Comparison of ENCODE assay signal across 8 mouse cellular contexts in genomic region chr9:99568023-99568346, GRCm38 (mm10). TPM values are rescaled to one million over a fixed set of nuclear protein-coding genes. Genes with fewer than 3 reads are reported as not detected.
DNase-seq lines count a peak whose midpoint lies in the region; ATAC-seq lines count a peak whose summit lies in the region.

No protein-coding gene starts in this region.

- H3K9ac ChIP-seq in heart, embryonic 13.5 days, result peak overlapping the region; percentile 89
- H3K9ac ChIP-seq in embryonic facial prominence, embryonic 12.5 days, result peak overlapping the region; percentile 78
- peak overlapping the region; percentile 93 for H3K9ac ChIP-seq in limb, embryonic 13.5 days
- H3K9ac ChIP-seq in neural tube, embryonic 14.5 days (replicated peaks; ENCODE audit: low read depth, low read length), result peak overlapping the region; percentile 91

- no peak for DNase-seq in heart, postnatal 10 days
- peak; percentile 48 for DNase-seq in CD4-positive, CD25-positive, alpha-beta regulatory T cell, adult 2 months (ENCODE audit: low read depth, low spot score)
- DNase-seq in thymus, postnatal 10 days (ENCODE audit: low spot score in 2 of 2), result no peak
- no peak for DNase-seq in layer of hippocampus, postnatal 36 days

- no peak for ATAC-seq in heart, embryonic 13.5 days (ENCODE audit: extremely low read depth, insufficient number of reproducible peaks, low FRiP score, low TSS enrichment)
- ATAC-seq in embryonic facial prominence, embryonic 12.5 days (ENCODE audit: insufficient number of reproducible peaks, insufficient read depth, low FRiP score, low TSS enrichment), result peak; percentile 32; the same call in 1 of the 2 replicates
- peak; percentile 49 for ATAC-seq in limb, embryonic 13.5 days (ENCODE audit: low FRiP score, low read depth)
- peak; percentile 69 for ATAC-seq in neural tube, embryonic 14.5 days (ENCODE audit: low read depth)

- peaks cover 22% of the 10 kb centered on the region for H3K4me1 ChIP-seq in heart, embryonic 13.5 days
- peaks cover 11% of the 10 kb centered on the region for H3K4me1 ChIP-seq in embryonic facial prominence, embryonic 12.5 days
- peaks cover 17% of the 10 kb centered on the region for H3K4me1 ChIP-seq in limb, embryonic 13.5 days
- peaks cover 8% of the 10 kb centered on the region for H3K4me1 ChIP-seq in neural tube, embryonic 14.5 days (ENCODE audit: control insufficient read depth, insufficient read depth, low read length)

- H3K9me3 ChIP-seq in heart, embryonic 13.5 days, result no peaks in the 10 kb centered on the region
- no peaks in the 10 kb centered on the region for H3K9me3 ChIP-seq in embryonic facial prominence, embryonic 12.5 days
- no peaks in the 10 kb centered on the region for H3K9me3 ChIP-seq in limb, embryonic 13.5 days
- no peaks in the 10 kb centered on the region for H3K9me3 ChIP-seq in neural tube, embryonic 14.5 days (ENCODE audit: control insufficient read depth, low read length)

- H3K36me3 ChIP-seq in heart, embryonic 13.5 days, result no peaks in the 10 kb centered on the region
- H3K36me3 ChIP-seq in embryonic facial prominence, embryonic 12.5 days, result no peaks in the 10 kb centered on the region
- no peaks in the 10 kb centered on the region for H3K36me3 ChIP-seq in limb, embryonic 13.5 days
- no peaks in the 10 kb centered on the region for H3K36me3 ChIP-seq in neural tube, embryonic 14.5 days (ENCODE audit: control insufficient read depth, insufficient read depth, low read length)

- H3K27ac ChIP-seq in heart, embryonic 13.5 days (replicated peaks), result peak overlapping the region; percentile 98
- peak overlapping the region; percentile 95 for H3K27ac ChIP-seq in embryonic facial prominence, embryonic 12.5 days
- peak overlapping the region; percentile 96 for H3K27ac ChIP-seq in limb, embryonic 13.5 days
- peak overlapping the region; percentile 94 for H3K27ac ChIP-seq in neural tube, embryonic 14.5 days (ENCODE audit: low read depth, low read length)

- peak overlapping the region; percentile 75 for H3K4me3 ChIP-seq in heart, embryonic 13.5 days
- H3K4me3 ChIP-seq in embryonic facial prominence, embryonic 12.5 days, result peak overlapping the region; percentile 79
- peak overlapping the region; percentile 95 for H3K4me3 ChIP-seq in limb, embryonic 13.5 days
- peak overlapping the region; percentile 89 for H3K4me3 ChIP-seq in neural tube, embryonic 14.5 days (ENCODE audit: low read depth, low read length)

- 2% methylated on average over 15 of the region's 15 CpGs for WGBS in heart, embryonic 13.5 days
- 2% methylated on average over 15 of the region's 15 CpGs for WGBS in embryonic facial prominence, embryonic 12.5 days
- 2% methylated on average over 15 of the region's 15 CpGs for WGBS in limb, embryonic 13.5 days
- under 1% methylated on average over 15 of the region's 15 CpGs for WGBS in neural tube, embryonic 14.5 days

- peak overlapping the region; percentile 95 for H3K4me2 ChIP-seq in heart, embryonic 13.5 days
- peak overlapping the region; percentile 93 for H3K4me2 ChIP-seq in embryonic facial prominence, embryonic 12.5 days (replicated peaks)
- peak overlapping the region; percentile 96 for H3K4me2 ChIP-seq in limb, embryonic 13.5 days (replicated peaks)
- H3K4me2 ChIP-seq in neural tube, embryonic 14.5 days (ENCODE audit: low read depth, low read length), result peak overlapping the region; percentile 82

- no peaks in the 10 kb centered on the region; the same call in 1 of the 2 replicates for H3K27me3 ChIP-seq in heart, embryonic 13.5 days (replicated peaks)
- 0 out of 2 replicates have a peak, but pooled peaks cover 2% of the 10 kb centered on the region for H3K27me3 ChIP-seq in embryonic facial prominence, embryonic 12.5 days
- no peaks in the 10 kb centered on the region; the same call in 1 of the 2 replicates for H3K27me3 ChIP-seq in limb, embryonic 13.5 days
- H3K27me3 ChIP-seq in neural tube, embryonic 14.5 days (ENCODE audit: control insufficient read depth, insufficient read depth, low read length), result no peaks in the 10 kb centered on the region

- intact Hi-C loops in heart, postnatal 10 days (cut with DNase I), result loop anchor here (10.0 kb wide), 1 partner anchor 433 kb away; no protein-coding TSS in a partner anchor

RNA-seq across cellular contexts. Expression of gene Armc8, which starts 0.7 kb away (rescaled TPM):
- 18.0 and 19.4 TPM in 2 replicates for polyA plus RNA-seq in heart, embryonic 13.5 days (2015; fragmentation: Nextera tagmentation; extraction: Ambion mirVana)
- 10 to 100 TPM; 24.2 to 27.6 TPM for total RNA-seq in heart, postnatal 10 days (2021)
- 25.1 and 25.8 TPM in 2 replicates for polyA plus RNA-seq in embryonic facial prominence, embryonic 12.5 days (2016; fragmentation: Nextera tagmentation; extraction: Ambion mirVana)
- polyA plus RNA-seq in limb, embryonic 13.5 days (2015; fragmentation: Nextera tagmentation; extraction: Ambion mirVana), result 21.0 and 23.7 TPM in 2 replicates
- polyA plus RNA-seq in neural tube, embryonic 14.5 days (2014; fragmentation: Nextera tagmentation; extraction: Ambion mirVana), result 86.4 and 88.8 TPM in 2 replicates
- total RNA-seq in layer of hippocampus, postnatal 36 days (2021), result 10 to 100 TPM; 53.1 to 56.7 TPM

RNA-seq across cellular contexts. Expression of gene Dbr1, which starts 7.6 kb away (rescaled TPM):
- polyA plus RNA-seq in heart, embryonic 13.5 days (2015; fragmentation: Nextera tagmentation; extraction: Ambion mirVana), result 16.3 and 17.3 TPM in 2 replicates
- total RNA-seq in heart, postnatal 10 days (2021), result 1 to 10 TPM; 9.0 to 9.5 TPM
- 30.6 and 34.2 TPM in 2 replicates for polyA plus RNA-seq in embryonic facial prominence, embryonic 12.5 days (2016; fragmentation: Nextera tagmentation; extraction: Ambion mirVana)
- 30.1 and 30.8 TPM in 2 replicates for polyA plus RNA-seq in limb, embryonic 13.5 days (2015; fragmentation: Nextera tagmentation; extraction: Ambion mirVana)
- polyA plus RNA-seq in neural tube, embryonic 14.5 days (2014; fragmentation: Nextera tagmentation; extraction: Ambion mirVana), result 22.8 and 23.4 TPM in 2 replicates
- total RNA-seq in layer of hippocampus, postnatal 36 days (2021), result 10 to 100 TPM; 12.6 TPM

RNA-seq across cellular contexts. Expression of gene A4gnt, which starts 44.3 kb away (rescaled TPM):
- not detected in 2 replicates for polyA plus RNA-seq in heart, embryonic 13.5 days (2015; fragmentation: Nextera tagmentation; extraction: Ambion mirVana)
- not detected for total RNA-seq in heart, postnatal 10 days (2021)
- polyA plus RNA-seq in embryonic facial prominence, embryonic 12.5 days (2016; fragmentation: Nextera tagmentation; extraction: Ambion mirVana), result not detected in 2 replicates
- not detected in 2 replicates for polyA plus RNA-seq in limb, embryonic 13.5 days (2015; fragmentation: Nextera tagmentation; extraction: Ambion mirVana)
- not detected in 2 replicates for polyA plus RNA-seq in neural tube, embryonic 14.5 days (2014; fragmentation: Nextera tagmentation; extraction: Ambion mirVana)
- total RNA-seq in layer of hippocampus, postnatal 36 days (2021), result under 1 TPM in 1 of 2 experiments, not detected in 1; 0.15 TPM
